Mouse (Mus musculus) cerebellum, adult 2 months (tissue): Measurements from ENCODE around the gene Lhfpl4.

ENCODE experiments used
- CTCF ChIP-seq: fragments of 200-500 bp; IDR thresholded peaks from 2 replicates; pipeline ENCODE4 v1.5.1; 2011; ENCODE audit warnings: low read depth, mild to moderate bottlenecking, control low read depth, low read length, moderate library complexity, borderline replicate concordance; ENCODE audit not compliant: insufficient read depth
- POLR2A ChIP-seq: fragments of 200-500 bp; IDR thresholded peaks from 2 replicates; pipeline ENCODE4 v1.6.1; 2011; ENCODE audit warnings: low read length, control low read depth, borderline replicate concordance; ENCODE audit not compliant: insufficient read depth

GRCm38 (mm10) chr6:113235141-113235540 is 40.0 kb upstream of the Lhfpl4 start:
- no peak for TF ChIP-seq CTCF
- no peak for TF ChIP-seq POLR2A
